Mouse (Mus musculus) 416B (cell line): ENCODE measurements at regions not wholly inside any gene's neighbourhood (a gene's known extent, or its start where the extent isn't known, plus 50 kb on each side); places are given as distances from the start of the nearest gene placed in this dataset.
A peak's percentile ranks its signal among the peaks of the same experiment; 100 is the strongest.

Experiments
- DNase-seq: peaks from one replicate; pipeline ENCODE4 v3.0.0; 2011; ENCODE audit warnings: low read depth

DNA sequence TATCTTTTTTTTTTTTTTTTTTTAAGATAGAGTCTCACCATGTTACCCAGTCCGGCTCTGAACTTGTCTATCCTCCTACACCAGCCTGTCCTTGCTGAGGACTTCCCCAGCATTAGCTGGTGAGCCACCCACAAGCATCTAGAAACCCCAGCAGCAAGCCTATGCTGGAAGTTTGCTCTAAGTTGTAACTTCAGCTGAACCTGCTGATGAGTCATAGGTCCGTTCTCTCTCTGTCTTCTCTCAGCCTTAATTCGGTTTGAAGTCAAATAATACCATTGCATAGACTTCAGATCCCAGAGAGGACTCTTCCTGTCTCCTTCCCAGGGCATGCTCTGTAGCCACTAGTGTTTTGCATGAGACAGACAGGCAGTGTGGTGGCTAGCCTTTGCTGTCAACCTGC lies 68.3 kb upstream of the Myrip start:
- DNase-seq = no peak

DNA sequence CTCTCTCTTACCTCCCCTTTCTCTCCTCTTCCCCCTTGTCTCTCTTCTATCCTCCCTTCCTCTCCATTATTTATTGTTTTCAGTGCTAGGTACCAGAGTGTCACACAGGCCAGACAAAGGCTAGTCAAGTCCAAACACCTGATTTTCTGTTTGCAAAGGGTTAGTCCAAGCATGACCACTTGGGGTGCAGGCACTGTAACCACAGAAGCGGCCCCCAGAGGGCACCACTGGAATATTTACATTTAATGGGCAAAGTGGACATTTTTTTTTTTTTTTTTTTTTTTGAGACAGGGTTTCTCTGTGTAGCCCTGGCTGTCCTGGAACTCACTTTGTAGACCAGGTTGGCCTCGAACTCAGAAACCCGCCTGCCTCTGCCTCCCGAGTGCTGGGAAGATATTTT lies 66.3 kb upstream of the Myrip start:
- peak; percentile 36 for DNase-seq

DNA sequence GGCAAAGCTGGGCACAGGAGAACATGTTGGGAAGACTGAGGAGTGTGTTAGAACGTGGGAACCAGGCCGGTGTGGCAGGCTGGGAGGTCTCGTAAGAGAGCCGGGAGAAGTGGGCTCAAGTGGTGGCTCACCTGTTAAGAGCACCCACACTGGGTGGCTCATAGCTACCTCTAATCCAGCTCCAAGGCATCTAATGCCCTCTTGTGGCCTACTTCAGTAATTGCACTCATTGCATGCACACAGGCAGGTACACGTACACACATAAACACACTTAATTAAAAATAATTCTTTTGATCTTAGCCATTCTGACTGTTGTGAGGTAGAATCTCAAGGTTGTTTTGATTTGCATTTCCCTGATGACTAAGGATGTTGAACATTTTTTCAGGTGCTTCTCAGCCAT lies 55.9 kb upstream of the Myrip start:
- no peak for DNase-seq

DNA sequence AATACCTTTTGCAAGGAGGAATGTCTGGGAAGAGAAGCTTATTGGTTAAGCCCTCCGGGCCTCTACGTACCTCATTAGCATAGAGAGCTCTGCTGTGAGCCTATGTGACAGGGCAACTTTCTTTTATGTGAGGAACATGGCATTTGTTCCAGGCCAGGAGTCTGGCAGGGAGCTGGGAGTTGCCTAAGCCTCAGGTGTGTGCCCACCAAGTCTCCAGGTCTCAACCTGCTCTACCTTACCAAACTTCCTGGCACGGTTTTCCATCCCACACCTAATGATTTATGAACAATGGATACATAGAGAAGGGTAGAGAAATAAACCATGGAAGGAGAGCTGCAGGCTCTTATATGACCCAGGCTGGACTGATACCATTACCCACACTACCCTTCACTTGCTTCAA lies 52.6 kb upstream of the Myrip start:
- no peak for DNase-seq
